Mouse (Mus musculus): Measurements from ENCODE around the gene Pdlim3.

The Pdlim3 gene

DNA sequence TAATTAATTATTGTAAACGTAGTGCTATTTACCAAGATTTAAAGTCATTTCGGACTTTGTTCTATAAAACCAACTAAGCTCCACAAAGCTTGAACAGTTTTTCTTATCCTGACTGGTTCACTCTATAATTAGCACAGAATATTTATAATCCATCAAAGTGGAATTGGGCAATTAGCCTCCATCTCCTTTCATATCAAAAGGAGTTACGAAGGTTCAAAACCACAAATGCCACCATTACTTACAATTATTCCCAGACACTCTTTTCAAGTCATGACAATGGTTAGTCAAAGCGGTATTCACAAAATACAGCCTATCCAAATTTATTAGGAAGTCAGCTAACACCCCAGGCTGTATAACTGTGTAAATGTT, 21.0 kb downstream of the Pdlim3 start:
- no peak for DNase-seq

GRCm38 (mm10) chr8:45913707-45914106, 28.4 kb downstream of the Pdlim3 start:
- DNase-seq = no peak

- DNase-seq = no peak
These were observed 31.2 kb downstream of the Pdlim3 start for GRCm38 (mm10) chr8:45916496-45916895.

GRCm38 (mm10) chr8:45917040-45917679, 31.9 kb downstream of the Pdlim3 start:
- no peak for DNase-seq

GRCm38 (mm10) chr8:45918891-45919290, 33.6 kb downstream of the Pdlim3 start:
- no peak for DNase-seq

DNA sequence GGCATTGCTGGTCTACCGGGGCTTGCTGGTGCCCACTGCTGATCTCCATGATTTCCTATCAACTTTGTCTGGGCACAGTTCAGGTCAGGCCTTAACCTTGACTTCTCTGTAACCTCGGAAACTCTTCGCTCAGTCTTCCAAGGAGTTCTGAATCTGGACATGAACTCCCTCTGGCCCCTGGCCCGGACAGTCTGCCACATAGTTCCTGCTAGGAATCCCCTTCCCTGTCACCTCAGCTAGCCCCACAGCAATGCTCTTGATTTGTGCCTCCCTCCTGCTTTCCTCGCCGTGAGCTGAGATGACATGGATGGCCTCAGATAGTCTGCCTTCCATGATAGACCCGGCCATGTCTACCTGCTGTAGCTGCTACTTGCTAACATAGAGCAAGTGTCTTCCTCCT, 35.1 kb downstream of the Pdlim3 start:
- no peak for DNase-seq

DNA sequence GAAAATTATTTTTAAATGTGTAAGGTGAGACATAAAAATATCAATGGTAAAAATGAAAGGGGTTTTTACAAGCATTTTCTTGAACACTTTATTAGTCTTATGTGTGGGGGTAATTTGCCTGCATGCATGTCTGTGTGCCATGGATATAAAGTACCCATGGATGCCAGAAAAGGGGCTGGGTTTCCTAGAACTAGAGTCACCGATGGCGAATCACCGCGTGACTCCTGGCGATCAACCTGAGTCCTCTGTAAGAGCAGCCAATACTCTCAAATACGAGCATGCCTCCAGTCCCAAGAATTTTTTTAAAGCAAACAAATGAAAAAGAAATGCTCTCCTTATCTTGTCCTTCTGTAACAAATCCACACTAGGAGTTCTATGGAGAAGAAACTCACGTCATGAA, 36.9 kb downstream of the Pdlim3 start:
- no peak for DNase-seq

GRCm38 (mm10) chr8:45934582-45935014, 49.3 kb downstream of the Pdlim3 start, which contains the start of gene Ccdc110:
Gene Ccdc110, plus strand, starts transcription at chr8:45934619.
- DNase-seq = peak; percentile 95

DNA sequence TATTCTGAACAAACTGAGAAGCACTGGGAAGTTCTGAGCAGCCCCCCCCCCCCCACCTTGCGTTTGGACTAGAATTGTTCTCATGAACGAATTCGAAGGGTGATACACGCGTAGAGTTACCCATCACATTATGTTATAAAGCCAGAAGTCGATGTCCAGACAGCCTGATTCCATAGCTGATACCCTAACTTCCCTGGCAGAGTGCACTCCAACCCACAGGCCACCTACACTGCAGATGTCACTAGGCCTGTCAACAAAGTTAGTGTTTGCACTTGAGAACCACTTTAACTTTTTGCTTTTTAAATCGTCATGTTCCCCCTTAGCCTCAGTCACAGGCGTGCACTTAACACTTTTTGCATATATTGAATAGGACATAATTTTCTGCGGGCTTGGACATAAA, 51.7 kb downstream of the Pdlim3 start:
- no peak for DNase-seq

DNA sequence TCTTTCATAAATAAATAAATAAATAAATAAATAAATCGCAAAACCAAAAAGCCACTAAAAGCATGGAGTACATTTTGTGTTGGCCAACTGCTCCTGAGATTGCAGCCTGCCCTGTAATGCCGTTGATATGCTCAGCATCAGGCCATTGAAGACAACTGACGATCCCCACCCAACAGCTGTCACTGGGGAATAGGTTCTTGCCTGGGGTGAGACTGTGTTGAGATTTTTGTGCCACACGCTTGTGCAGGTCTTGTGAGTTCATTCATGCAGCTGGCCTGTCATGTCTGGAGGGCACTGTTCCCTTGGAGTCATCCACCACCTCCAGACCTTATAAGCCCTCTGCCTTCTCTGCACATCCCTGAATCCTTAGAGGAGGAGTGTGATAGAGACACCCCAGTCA, 61.0 kb downstream of the Pdlim3 start:
- DNase-seq = no peak

DNA sequence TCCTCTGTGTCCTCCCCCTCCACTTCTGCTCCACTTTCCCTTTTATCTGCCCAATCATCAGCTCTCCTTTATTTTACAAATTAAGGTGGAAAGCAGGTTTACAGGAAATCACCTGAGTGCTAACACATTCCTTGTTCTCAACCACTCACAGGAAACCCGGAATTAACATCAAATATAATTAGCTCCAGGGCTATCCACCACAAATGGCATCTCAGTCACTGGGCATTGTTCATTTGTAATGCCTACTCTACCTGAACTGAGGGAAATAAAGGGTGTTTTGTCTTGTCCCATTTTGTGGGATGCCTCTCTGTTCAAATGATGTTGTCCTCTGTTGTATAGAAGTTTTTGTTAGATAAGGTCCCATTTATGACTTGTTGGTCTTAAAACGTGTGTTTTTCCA, 65.4 kb downstream of the Pdlim3 start:
- no peak for DNase-seq
